19 mouse cellular contexts compared by ENCODE assay signal in the genomic region with DNA sequence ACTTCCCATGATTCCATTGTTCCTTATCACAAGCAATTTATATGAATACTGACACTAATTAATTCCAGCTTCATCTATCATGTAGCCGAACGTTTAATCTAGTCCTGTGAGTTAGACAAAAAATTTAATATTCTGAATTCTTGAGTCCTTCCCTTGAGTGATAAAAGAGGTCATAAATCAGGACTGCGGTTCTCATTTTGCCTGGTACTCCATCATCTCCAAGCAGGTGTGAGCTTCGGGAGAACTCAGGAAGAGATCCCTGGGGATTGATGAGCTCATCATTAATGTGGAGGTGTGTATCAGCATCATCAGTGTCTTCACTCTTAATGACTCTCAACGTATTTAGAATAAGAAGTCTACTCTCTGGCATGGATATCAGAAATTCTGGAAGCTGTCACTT.
"Had no signal": no experiment of that assay in that cellular context is flagged by ENCODE, and none has a peak within 500 bp of the region (broad histone marks: within the 10 kb centered on the region; RNA-seq: fewer than 3 reads in every experiment).

No protein-coding gene starts in this region.

- H3K9me3 ChIP-seq: liver, embryonic 15.5 days; lung, embryonic 15.5 days; megakaryocyte, embryonic 14.5 days; midbrain, embryonic 12.5 days; neural tube, embryonic 12.5 days; stomach, embryonic 15.5 days had no signal

- DNase-seq: liver, postnatal 0 days; lung, adult 2 months; lung, postnatal 14 days; lung, postnatal 36 days; midbrain, embryonic 14.5 days; right cerebral cortex, postnatal 14 days; thymus, adult 2 months; thymus, postnatal 25 days; thymus, postnatal 4 days had no signal

- H3K9ac ChIP-seq: liver, embryonic 15.5 days; liver, postnatal 0 days; lung, embryonic 15.5 days; midbrain, embryonic 12.5 days; neural tube, embryonic 12.5 days; stomach, embryonic 15.5 days had no signal

- H3K4me3 ChIP-seq: liver, embryonic 15.5 days; lung, embryonic 15.5 days; megakaryocyte, embryonic 14.5 days; midbrain, embryonic 12.5 days; neural tube, embryonic 12.5 days; stomach, embryonic 15.5 days had no signal

- H3K4me2 ChIP-seq: liver, embryonic 15.5 days; lung, embryonic 15.5 days; midbrain, embryonic 12.5 days; neural tube, embryonic 12.5 days; stomach, embryonic 15.5 days had no signal

- ATAC-seq: liver, postnatal 0 days; lung, postnatal 0 days; midbrain, embryonic 16.5 days had no signal

- H3K27me3 ChIP-seq: liver, embryonic 15.5 days; lung, embryonic 15.5 days; megakaryocyte, embryonic 14.5 days; midbrain, embryonic 12.5 days; neural tube, embryonic 12.5 days; stomach, embryonic 15.5 days had no signal

- H3K36me3 ChIP-seq: liver, embryonic 15.5 days; lung, embryonic 15.5 days; midbrain, embryonic 12.5 days; neural tube, embryonic 12.5 days; stomach, embryonic 15.5 days had no signal

- H3K27ac ChIP-seq: liver, embryonic 15.5 days; lung, embryonic 15.5 days; macrophage; midbrain, embryonic 12.5 days; neural tube, embryonic 12.5 days; stomach, embryonic 15.5 days; stomach, postnatal 0 days had no signal

- H3K4me1 ChIP-seq: liver, embryonic 15.5 days; lung, embryonic 15.5 days; megakaryocyte, embryonic 14.5 days; midbrain, embryonic 12.5 days; neural tube, embryonic 12.5 days; stomach, embryonic 15.5 days had no signal
